ENCODE assay signal across 25 mouse cellular contexts in genomic region chr2:14041249-14041648, GRCm38 (mm10). TPM values are rescaled to one million over a fixed set of nuclear protein-coding genes. Genes with fewer than 3 reads are reported as not detected.
DNase-seq lines count a peak whose midpoint lies in the region; ATAC-seq and TF ChIP-seq lines count a peak whose summit lies in the region.
"Had no signal": no experiment of that assay in that cellular context is flagged by ENCODE, and none has a peak within 500 bp of the region (broad histone marks: within the 10 kb centered on the region; RNA-seq: fewer than 3 reads in every experiment).

No protein-coding gene starts in this region.

- intact Hi-C loops in left cerebral cortex, adult 2 months (cut with DNase I) = no loop called here

- H3K4me3 ChIP-seq in left cerebral cortex, adult 2 months = no peak overlapping the region
- H3K4me3 ChIP-seq: gastrocnemius, adult 2 months; heart, embryonic 12.5 days; heart, embryonic 15.5 days; hindbrain, embryonic 10.5 days; hindbrain, embryonic 13.5 days had no signal

- ATAC-seq in erythroid progenitor cell, adult 5-6 weeks (replicated peaks; ENCODE audit: low FRiP score, poor library complexity, severe bottlenecking) = peak; percentile 59; the same call in 1 of the 2 replicates
- ATAC-seq: activated CD4-positive, CD25-positive, alpha-beta regulatory T cell, adult 4 months; forebrain, embryonic 14.5 days; forebrain, postnatal 0 days; hindbrain, embryonic 16.5 days; intestine, embryonic 16.5 days; Patski had no signal

- no peak overlapping the region for H3K27ac ChIP-seq in left cerebral cortex, adult 2 months
- H3K27ac ChIP-seq: gastrocnemius, adult 2 months; heart, embryonic 15.5 days; hindbrain, embryonic 10.5 days; hindbrain, embryonic 13.5 days had no signal

- TF ChIP-seq CTCF in left cerebral cortex, adult 2 months (IDR thresholded peaks at IDR 0.05) = no peak

- DNase-seq in adrenal gland, adult 2 months = peak; percentile 11
- DNase-seq in adrenal gland, postnatal 4 days (ENCODE audit: low spot score in 2 of 2) = no peak
- peak; percentile 26 for DNase-seq in ES-CJ7 (ENCODE audit: low read depth, low spot score)
- DNase-seq in natural killer cell, adult 2 months (ENCODE audit: low spot score in 2 of 2) = no peak
- no peak for DNase-seq in left cerebral cortex, adult 2 months (ENCODE audit: extremely low spot score in 1 of 2, low spot score in 2 of 2)
- DNase-seq: adrenal gland, postnatal 25 days; cerebellum, adult 18-20 months; cerebellum, adult 9-10 months; cerebellum, postnatal 14 days; forebrain, postnatal 0 days; gastrocnemius, adult 2 months; gastrocnemius, postnatal 14 days; heart, adult 18-20 months; heart, postnatal 10 days; heart, postnatal 36 days had no signal

RNA-seq across cellular contexts. Expression of gene Hacd1, which starts 14.7 kb away (rescaled TPM):
- total RNA-seq in adrenal gland, adult 2 months (2021) = 10 to 100 TPM; 23.3 to 35.1 TPM
- polyA plus RNA-seq in adrenal gland, adult 2 months (2012; rRNA removed) = 37.2 and 41.8 TPM in 2 replicates
- 10 to 100 TPM; 35.0 to 43.6 TPM for total RNA-seq in adrenal gland, postnatal 4 days (2021)
- 7.5 and 13.7 TPM in 2 replicates for total RNA-seq in erythroid progenitor cell, adult 5-6 weeks (2015; ENCODE audit: low replicate concordance)
- total RNA-seq in erythroid progenitor cell, adult 5-6 weeks (2017; ENCODE audit: low replicate concordance) = 4.0 TPM in 1 of 2 replicates, not detected in the other
- total RNA-seq in left cerebral cortex, adult 2 months (2021) = 10 to 100 TPM; 14.6 to 17.0 TPM
- polyA plus RNA-seq: activated CD4-positive, CD25-positive, alpha-beta regulatory T cell, adult 4 months had no signal

RNA-seq across cellular contexts. Expression of gene Stam, which starts 32.6 kb away (rescaled TPM):
- 10 to 100 TPM; 49.0 to 52.6 TPM for total RNA-seq in adrenal gland, adult 2 months (2021)
- 19.4 and 30.4 TPM in 2 replicates for polyA plus RNA-seq in adrenal gland, adult 2 months (2012; rRNA removed)
- total RNA-seq in adrenal gland, postnatal 4 days (2021) = 10 to 100 TPM; 52.5 to 54.9 TPM
- 36.4 and 66.7 TPM in 2 replicates for total RNA-seq in erythroid progenitor cell, adult 5-6 weeks (2015; ENCODE audit: low replicate concordance)
- total RNA-seq in erythroid progenitor cell, adult 5-6 weeks (2017; ENCODE audit: low replicate concordance) = 23.3 and 41.1 TPM in 2 replicates
- total RNA-seq in left cerebral cortex, adult 2 months (2021) = 10 to 100 TPM; 89.8 to 98.7 TPM

Comparison
In these comparisons a context has a peak if more than half of its experiments do, and no peak if none do; other contexts are left out.
1. DNase-seq: peak in adrenal gland, adult 2 months (single experiment) and ES-CJ7 (single experiment); none in adrenal gland, postnatal 4 days (0 of 2), natural killer cell, adult 2 months (0 of 2) and left cerebral cortex, adult 2 months (0 of 2).